Mouse (Mus musculus) stomach, embryonic 15.5 days (tissue): ENCODE results near the gene Reep3. TPM values are rescaled to one million over a fixed set of nuclear protein-coding genes. Genes with fewer than 3 reads are reported as not detected.

Source experiments
- ATAC-seq: fragments of 200-750 bp; cut with Nextera tagmentation; 2 replicates; pipeline ENCODE4 v1.8.0; 2017; ENCODE audit warnings: low read depth, moderate number of reproducible peaks, moderate TSS enrichment; ENCODE audit not compliant: insufficient read depth, low FRiP score
- H3K27ac ChIP-seq: fragments of 300-500 bp; sonication (generic); 2 replicates; pipeline ENCODE4 v1.5.1; 2015; ENCODE audit warnings: mild to moderate bottlenecking, inconsistent platforms
- H3K27me3 ChIP-seq: fragments of 300-500 bp; sonication (generic); replicated peaks from 2 replicates; pipeline ENCODE4 v1.6.1; 2015; ENCODE audit warnings: inconsistent platforms
- H3K36me3 ChIP-seq: fragments of 300-500 bp; sonication (generic); 2 replicates; pipeline ENCODE4 v1.6.1; 2015; ENCODE audit warnings: inconsistent platforms
- H3K4me1 ChIP-seq: fragments of 300-500 bp; sonication (generic); 2 replicates; pipeline ENCODE4 v1.6.1; 2015; ENCODE audit warnings: inconsistent platforms
- H3K4me2 ChIP-seq: fragments of 300-500 bp; sonication (generic); 2 replicates; pipeline ENCODE4 v1.6.1; 2015; ENCODE audit warnings: mild to moderate bottlenecking, inconsistent platforms
- H3K4me3 ChIP-seq: fragments of 300-500 bp; sonication (generic); replicated peaks from 2 replicates; pipeline ENCODE4 v1.5.1; 2015; ENCODE audit warnings: inconsistent platforms
- H3K9ac ChIP-seq: fragments of 300-500 bp; sonication (generic); 2 replicates; pipeline ENCODE4 v1.6.1; 2015; ENCODE audit warnings: inconsistent platforms
- H3K9me3 ChIP-seq: fragments of 300-500 bp; sonication (generic); 2 replicates; pipeline ENCODE4 v1.6.1; 2016; ENCODE audit warnings: inconsistent platforms
- WGBS: fragments of 180-500 bp; shearing (Covaris S2); methylation state at CpG from one replicate; pipeline ENCODE4 v1.1.7; 2015; 5-methylcytosine and 5-hydroxymethylcytosine counted together
- polyA plus RNA-seq: library from polyadenylated mRNA; unstranded; fragments of >200 nt; fragmentation: Nextera tagmentation; extraction: Ambion mirVana; gene quantifications from 2 replicates; pipeline ENCODE4 v1.2.1, GENCODE M21; 2015

Gene Reep3
- polyA plus RNA-seq, 1 experiment from 2014 or later, result 47.6 TPM

GRCm38 (mm10) chr10:67045192-67045899 is 51.4 kb downstream of the Reep3 start:
- Histone ChIP-seq H3K27ac (no peak overlapping the region), H3K4me3 (no peak overlapping the region), H3K9ac (no peak overlapping the region), H3K4me1 (peaks cover 10% of the 10 kb centered on the region; the same call in 1 of the 2 replicates), H3K27me3 (no peaks in the 10 kb centered on the region), H3K9me3 (no peaks in the 10 kb centered on the region), H3K4me2 (no peak overlapping the region), H3K36me3 (no peaks in the 10 kb centered on the region)
- 64% methylated on average over 12 of the region's 12 CpGs for WGBS
- no peak for ATAC-seq

GRCm38 (mm10) chr10:67044346-67044745 is 52.4 kb downstream of the Reep3 start:
- Histone ChIP-seq H3K4me3 (no peak overlapping the region), H3K9ac (no peak overlapping the region), H3K27ac (no peak overlapping the region), H3K9me3 (no peaks in the 10 kb centered on the region), H3K4me1 (peaks cover 10% of the 10 kb centered on the region; the same call in 1 of the 2 replicates), H3K4me2 (no peak overlapping the region), H3K27me3 (no peaks in the 10 kb centered on the region), H3K36me3 (no peaks in the 10 kb centered on the region)
- WGBS, result 42% methylated on average over 5 of the region's 5 CpGs
- no peak for ATAC-seq

- Histone ChIP-seq H3K27ac (no peak overlapping the region), H3K36me3 (no peaks in the 10 kb centered on the region), H3K9ac (no peak overlapping the region), H3K27me3 (no peaks in the 10 kb centered on the region), H3K9me3 (no peaks in the 10 kb centered on the region), H3K4me1 (peaks cover 10% of the 10 kb centered on the region; the same call in 1 of the 2 replicates), H3K4me3 (no peak overlapping the region), H3K4me2 (no peak overlapping the region)
- WGBS, result 82% methylated on average over 7 of the region's 7 CpGs
- no peak for ATAC-seq
Measured at GRCm38 (mm10) chr10:67043236-67043635, 53.5 kb downstream of the Reep3 start.

GRCm38 (mm10) chr10:67040410-67040809 is 56.3 kb downstream of the Reep3 start:
- H3K36me3 ChIP-seq, result no peaks in the 10 kb centered on the region
- H3K4me3 ChIP-seq, result no peak overlapping the region
- WGBS, result 90% methylated on average over 3 of the region's 3 CpGs
- no peak for ATAC-seq
- no peak overlapping the region for H3K9ac ChIP-seq
- H3K4me1 ChIP-seq, result 0 out of 2 replicates have a peak, but pooled peaks cover 7% of the 10 kb centered on the region
- no peak overlapping the region for H3K27ac ChIP-seq
- H3K27me3 ChIP-seq, result no peaks in the 10 kb centered on the region
- no peak overlapping the region for H3K4me2 ChIP-seq
- no peaks in the 10 kb centered on the region for H3K9me3 ChIP-seq

GRCm38 (mm10) chr10:67039001-67039400 is 57.7 kb downstream of the Reep3 start:
- Histone ChIP-seq H3K4me1 (0 out of 2 replicates have a peak, but pooled peaks cover 2% of the 10 kb centered on the region), H3K9ac (no peak overlapping the region), H3K4me3 (no peak overlapping the region), H3K4me2 (no peak overlapping the region), H3K27ac (no peak overlapping the region), H3K9me3 (no peaks in the 10 kb centered on the region), H3K36me3 (no peaks in the 10 kb centered on the region), H3K27me3 (no peaks in the 10 kb centered on the region)
- WGBS, result 77% methylated on average over 17 of the region's 17 CpGs
- ATAC-seq, result no peak

GRCm38 (mm10) chr10:67036542-67036941 is 60.2 kb downstream of the Reep3 start:
- Histone ChIP-seq H3K9ac (no peak overlapping the region), H3K4me1 (no peaks in the 10 kb centered on the region), H3K4me2 (no peak overlapping the region), H3K27me3 (no peaks in the 10 kb centered on the region), H3K4me3 (no peak overlapping the region), H3K36me3 (no peaks in the 10 kb centered on the region; the same call in 1 of the 2 replicates), H3K27ac (no peak overlapping the region), H3K9me3 (no peaks in the 10 kb centered on the region)
- 90% methylated on average over 10 of the region's 10 CpGs for WGBS
- no peak for ATAC-seq

GRCm38 (mm10) chr10:67036141-67036540 is 60.6 kb downstream of the Reep3 start:
- H3K4me1 ChIP-seq, result no peaks in the 10 kb centered on the region
- WGBS, result 82% methylated on average over 5 of the region's 5 CpGs
- H3K27ac ChIP-seq, result no peak overlapping the region
- no peaks in the 10 kb centered on the region for H3K27me3 ChIP-seq
- H3K4me2 ChIP-seq, result no peak overlapping the region
- no peak overlapping the region for H3K9ac ChIP-seq
- H3K9me3 ChIP-seq, result no peaks in the 10 kb centered on the region
- H3K4me3 ChIP-seq, result no peak overlapping the region
- no peak for ATAC-seq
- H3K36me3 ChIP-seq, result no peaks in the 10 kb centered on the region; the same call in 1 of the 2 replicates

- no peaks in the 10 kb centered on the region for H3K9me3 ChIP-seq
- H3K27me3 ChIP-seq, result no peaks in the 10 kb centered on the region
- WGBS, result 49% methylated on average over 7 of the region's 7 CpGs
- no peak overlapping the region for H3K4me2 ChIP-seq
- H3K27ac ChIP-seq, result no peak overlapping the region
- H3K4me3 ChIP-seq, result no peak overlapping the region
- no peak overlapping the region for H3K9ac ChIP-seq
- ATAC-seq, result no peak
- peaks cover 2% of the 10 kb centered on the region; the same call in 1 of the 2 replicates for H3K4me1 ChIP-seq
- H3K36me3 ChIP-seq, result no peaks in the 10 kb centered on the region; the same call in 1 of the 2 replicates
Measured at GRCm38 (mm10) chr10:67031186-67031585, 65.6 kb downstream of the Reep3 start.

- no peak for ATAC-seq
- H3K36me3 ChIP-seq, result no peaks in the 10 kb centered on the region; the same call in 1 of the 2 replicates
- no peaks in the 10 kb centered on the region for H3K9me3 ChIP-seq
- H3K4me2 ChIP-seq, result no peak overlapping the region
- no peaks in the 10 kb centered on the region for H3K27me3 ChIP-seq
- WGBS, result 85% methylated on average over 12 of the region's 12 CpGs
- H3K4me3 ChIP-seq, result no peak overlapping the region
- H3K9ac ChIP-seq, result no peak overlapping the region
- peaks cover 13% of the 10 kb centered on the region for H3K4me1 ChIP-seq
- H3K27ac ChIP-seq, result no peak overlapping the region
Measured at GRCm38 (mm10) chr10:67029297-67029696, 67.4 kb downstream of the Reep3 start.

- peak overlapping the region; percentile 77 for H3K27ac ChIP-seq
- ATAC-seq, result no peak
- H3K36me3 ChIP-seq, result no peaks in the 10 kb centered on the region
- H3K4me1 ChIP-seq, result peaks cover 13% of the 10 kb centered on the region
- H3K27me3 ChIP-seq, result no peaks in the 10 kb centered on the region
- no peak overlapping the region for H3K4me3 ChIP-seq
- 80% methylated on average over 8 of the region's 8 CpGs for WGBS
- H3K9ac ChIP-seq, result no peak overlapping the region
- no peak overlapping the region for H3K4me2 ChIP-seq
- H3K9me3 ChIP-seq, result no peaks in the 10 kb centered on the region
Measured at GRCm38 (mm10) chr10:67026375-67026774, 70.4 kb downstream of the Reep3 start.

- no peaks in the 10 kb centered on the region for H3K9me3 ChIP-seq
- peak overlapping the region; percentile 77 for H3K27ac ChIP-seq
- H3K9ac ChIP-seq, result no peak overlapping the region
- 0 out of 2 replicates have a peak, but pooled peaks cover under 1% of the 10 kb centered on the region for H3K36me3 ChIP-seq
- WGBS, result 35% methylated on average over 10 of the region's 10 CpGs
- H3K4me2 ChIP-seq, result no peak overlapping the region
- H3K4me1 ChIP-seq, result peaks cover 13% of the 10 kb centered on the region
- no peaks in the 10 kb centered on the region for H3K27me3 ChIP-seq
- peak; percentile 80 for ATAC-seq
- H3K4me3 ChIP-seq, result no peak overlapping the region
Measured at GRCm38 (mm10) chr10:67025573-67026236, 71.0 kb downstream of the Reep3 start.

GRCm38 (mm10) chr10:67024391-67024790 is 72.4 kb downstream of the Reep3 start:
- ATAC-seq, result no peak
- H3K4me1 ChIP-seq, result peaks cover 13% of the 10 kb centered on the region
- 0 out of 2 replicates have a peak, but pooled peaks cover 2% of the 10 kb centered on the region for H3K36me3 ChIP-seq
- H3K9ac ChIP-seq, result no peak overlapping the region
- H3K4me3 ChIP-seq, result no peak overlapping the region
- WGBS, result 93% methylated on average over 6 of the region's 6 CpGs
- H3K4me2 ChIP-seq, result no peak overlapping the region
- H3K27ac ChIP-seq, result no peak overlapping the region
- H3K27me3 ChIP-seq, result no peaks in the 10 kb centered on the region
- no peaks in the 10 kb centered on the region for H3K9me3 ChIP-seq
